Comparison of ENCODE assay signal across 8 mouse cellular contexts in genomic region chr2:30759088-30759374, GRCm38 (mm10). TPM values are rescaled to one million over a fixed set of nuclear protein-coding genes. Genes with fewer than 3 reads are reported as not detected.
DNase-seq lines count a peak whose midpoint lies in the region; ATAC-seq and TF ChIP-seq lines count a peak whose summit lies in the region.

No protein-coding gene starts in this region.

- no peak for TF ChIP-seq CTCF in E14TG2a.4 (conservative IDR thresholded peaks at IDR 0.05; ENCODE audit: low read length)

- no peaks in the 10 kb centered on the region for H3K27me3 ChIP-seq in heart, embryonic 13.5 days (replicated peaks)
- H3K27me3 ChIP-seq in E14TG2a.4 (ENCODE audit: insufficient read depth, low read length): peaks cover 11% of the 10 kb centered on the region
- no peaks in the 10 kb centered on the region for H3K27me3 ChIP-seq in forebrain, embryonic 12.5 days
- no peaks in the 10 kb centered on the region for H3K27me3 ChIP-seq in limb, embryonic 12.5 days

- peak overlapping the region; percentile 96 for H3K27ac ChIP-seq in heart, embryonic 13.5 days (replicated peaks)
- H3K27ac ChIP-seq in forebrain, embryonic 12.5 days: peak overlapping the region; percentile 89
- peak overlapping the region; percentile 98 for H3K27ac ChIP-seq in limb, embryonic 12.5 days

- H3K4me1 ChIP-seq in heart, embryonic 13.5 days: peaks cover 40% of the 10 kb centered on the region
- peaks cover 67% of the 10 kb centered on the region for H3K4me1 ChIP-seq in E14TG2a.4 (replicated peaks; ENCODE audit: low read depth, low read length)
- peaks cover 29% of the 10 kb centered on the region for H3K4me1 ChIP-seq in forebrain, embryonic 12.5 days
- H3K4me1 ChIP-seq in limb, embryonic 12.5 days (replicated peaks): peaks cover 40% of the 10 kb centered on the region

- H3K9ac ChIP-seq in heart, embryonic 13.5 days: peak overlapping the region; percentile 63
- peak overlapping the region; percentile 36; the same call in 1 of the 2 replicates for H3K9ac ChIP-seq in forebrain, embryonic 12.5 days
- H3K9ac ChIP-seq in limb, embryonic 12.5 days (replicated peaks): 0 out of 2 replicates have a peak overlapping the region, but pooled peaks have one; percentile 23

- H3K4me3 ChIP-seq in heart, embryonic 13.5 days: no peak overlapping the region
- H3K4me3 ChIP-seq in E14TG2a.4 (replicated peaks; ENCODE audit: low read length): peak overlapping the region; percentile 67
- H3K4me3 ChIP-seq in forebrain, embryonic 12.5 days (replicated peaks): no peak overlapping the region
- H3K4me3 ChIP-seq in limb, embryonic 12.5 days (replicated peaks): no peak overlapping the region

- H3K36me3 ChIP-seq in heart, embryonic 13.5 days: no peaks in the 10 kb centered on the region; the same call in 1 of the 2 replicates
- no peaks in the 10 kb centered on the region for H3K36me3 ChIP-seq in E14TG2a.4 (ENCODE audit: insufficient read depth, low read length)
- H3K36me3 ChIP-seq in forebrain, embryonic 12.5 days (replicated peaks): 0 out of 2 replicates have a peak, but pooled peaks cover 3% of the 10 kb centered on the region
- H3K36me3 ChIP-seq in limb, embryonic 12.5 days: no peaks in the 10 kb centered on the region

- H3K4me2 ChIP-seq in heart, embryonic 13.5 days: peak overlapping the region; percentile 55
- H3K4me2 ChIP-seq in forebrain, embryonic 12.5 days: peak overlapping the region; percentile 29; the same call in 1 of the 2 replicates
- H3K4me2 ChIP-seq in limb, embryonic 12.5 days: peak overlapping the region; percentile 44

- no peak for DNase-seq in heart, adult 9 months (ENCODE audit: low spot score in 2 of 2)
- no peak for DNase-seq in thymus, postnatal 10 days (ENCODE audit: low spot score in 2 of 2)
- no peak for DNase-seq in MN1 (ENCODE audit: low spot score)
- DNase-seq in spleen, adult 18-20 months: no peak

- 48% methylated on average over 4 of the region's 4 CpGs for WGBS in heart, embryonic 13.5 days
- WGBS in forebrain, embryonic 12.5 days: 37% methylated on average over 4 of the region's 4 CpGs
- 47% methylated on average over 4 of the region's 4 CpGs for whole genome bisulfite sequencing in limb, embryonic 12.5 days

- ATAC-seq in heart, embryonic 13.5 days (ENCODE audit: extremely low read depth, insufficient number of reproducible peaks, low FRiP score, low TSS enrichment): no peak
- ATAC-seq in forebrain, embryonic 12.5 days (ENCODE audit: low FRiP score): peak; percentile 3; the same call in 1 of the 2 replicates
- ATAC-seq in limb, embryonic 12.5 days (ENCODE audit: insufficient number of reproducible peaks, insufficient read depth, low FRiP score, low TSS enrichment, low read depth): 0 out of 2 replicates have a peak, but pooled peaks have one; percentile 7

- peaks cover 15% of the 10 kb centered on the region; the same call in 1 of the 2 replicates for H3K9me3 ChIP-seq in heart, embryonic 13.5 days
- H3K9me3 ChIP-seq in E14TG2a.4 (ENCODE audit: low read length): peaks cover 8% of the 10 kb centered on the region
- H3K9me3 ChIP-seq in forebrain, embryonic 12.5 days: peaks cover 19% of the 10 kb centered on the region; the same call in 1 of the 2 replicates
- H3K9me3 ChIP-seq in limb, embryonic 12.5 days: peaks cover 17% of the 10 kb centered on the region

RNA-seq across cellular contexts. Expression of gene 1700001O22Rik, which starts 44.4 kb away (rescaled TPM):
- 1.7 and 2.1 TPM in 2 replicates for polyA plus RNA-seq in heart, embryonic 13.5 days (2015; fragmentation: Nextera tagmentation; extraction: Ambion mirVana)
- polyA plus RNA-seq in forebrain, embryonic 12.5 days (2016; fragmentation: Nextera tagmentation; extraction: Ambion mirVana): 4.2 and 4.5 TPM in 2 replicates
- polyA plus RNA-seq in limb, embryonic 12.5 days (2016; fragmentation: Nextera tagmentation; extraction: Ambion mirVana): 3.1 and 5.4 TPM in 2 replicates

RNA-seq across cellular contexts. Expression of gene Ntmt1, which starts 48.6 kb away (rescaled TPM):
- polyA plus RNA-seq in heart, embryonic 13.5 days (2015; fragmentation: Nextera tagmentation; extraction: Ambion mirVana): 72.7 and 81.4 TPM in 2 replicates
- 101 and 104 TPM in 2 replicates for polyA plus RNA-seq in forebrain, embryonic 12.5 days (2016; fragmentation: Nextera tagmentation; extraction: Ambion mirVana)
- polyA plus RNA-seq in limb, embryonic 12.5 days (2016; fragmentation: Nextera tagmentation; extraction: Ambion mirVana): 103 and 108 TPM in 2 replicates
